Mouse (Mus musculus): ENCODE results near the gene Tubb4b. TPM values are rescaled to one million over a fixed set of nuclear protein-coding genes. Genes with fewer than 3 reads are reported as not detected.
A peak's percentile ranks its signal among the peaks of the same experiment; 100 is the strongest.

Gene Tubb4b
- polyA plus RNA-seq, 1 experiment from 2014 or later = 576 TPM

GRCm38 (mm10) chr2:25184496-25184895 lies 40.0 kb downstream of the Tubb4b start:
- 95% methylated on average over 7 of the region's 7 CpGs for WGBS
- H3K9ac ChIP-seq (ENCODE audit: low read length) = no peak overlapping the region
- DNase-seq (ENCODE audit: low spot score) = no peak
- H3K4me2 ChIP-seq (ENCODE audit: low read length) = no peak overlapping the region
- peaks cover 59% of the 10 kb centered on the region for H3K27me3 ChIP-seq (replicated peaks; ENCODE audit: control insufficient read depth, insufficient read depth, low read length)
- peaks cover 19% of the 10 kb centered on the region; the same call in 1 of the 2 replicates for H3K4me1 ChIP-seq (replicated peaks; ENCODE audit: control insufficient read depth, insufficient read depth, low read length)
- no peaks in the 10 kb centered on the region for H3K9me3 ChIP-seq (ENCODE audit: control insufficient read depth, low read length)
- no peaks in the 10 kb centered on the region for H3K36me3 ChIP-seq (ENCODE audit: control insufficient read depth, insufficient read depth, low read length)
- no peak overlapping the region for H3K27ac ChIP-seq (ENCODE audit: low read depth)
- no peak for ATAC-seq (replicated peaks; ENCODE audit: low FRiP score, low TSS enrichment, low read depth)
- no peak overlapping the region for H3K4me3 ChIP-seq (ENCODE audit: low read depth, low read length)

GRCm38 (mm10) chr2:25183336-25183735 lies 41.2 kb downstream of the Tubb4b start:
- no peak for ATAC-seq (replicated peaks; ENCODE audit: low FRiP score, low TSS enrichment, low read depth)
- no peak overlapping the region for H3K4me2 ChIP-seq (ENCODE audit: low read length)
- WGBS = 67% methylated on average over 2 of the region's 2 CpGs
- no peaks in the 10 kb centered on the region for H3K9me3 ChIP-seq (ENCODE audit: control insufficient read depth, low read length)
- no peak overlapping the region for H3K27ac ChIP-seq (ENCODE audit: low read depth)
- H3K27me3 ChIP-seq (replicated peaks; ENCODE audit: control insufficient read depth, insufficient read depth, low read length) = peaks cover 70% of the 10 kb centered on the region
- DNase-seq (ENCODE audit: low spot score) = no peak
- H3K36me3 ChIP-seq (ENCODE audit: control insufficient read depth, insufficient read depth, low read length) = no peaks in the 10 kb centered on the region
- peaks cover 19% of the 10 kb centered on the region; the same call in 1 of the 2 replicates for H3K4me1 ChIP-seq (replicated peaks; ENCODE audit: control insufficient read depth, insufficient read depth, low read length)
- no peak overlapping the region for H3K4me3 ChIP-seq (ENCODE audit: low read depth, low read length)
- H3K9ac ChIP-seq (ENCODE audit: low read length) = no peak overlapping the region

GRCm38 (mm10) chr2:25182664-25183063 lies 41.8 kb downstream of the Tubb4b start:
- WGBS = 34% methylated on average over 6 of the region's 6 CpGs
- H3K27me3 ChIP-seq (replicated peaks; ENCODE audit: control insufficient read depth, insufficient read depth, low read length) = peaks cover 77% of the 10 kb centered on the region
- no peak for ATAC-seq (replicated peaks; ENCODE audit: low FRiP score, low TSS enrichment, low read depth)

GRCm38 (mm10) chr2:25181891-25182397 lies 42.6 kb downstream of the Tubb4b start:
- H3K27me3 ChIP-seq (replicated peaks; ENCODE audit: control insufficient read depth, insufficient read depth, low read length) = peaks cover 80% of the 10 kb centered on the region
- H3K9ac ChIP-seq (ENCODE audit: low read length) = peak overlapping the region; percentile 25
- no peaks in the 10 kb centered on the region for H3K9me3 ChIP-seq (ENCODE audit: control insufficient read depth, low read length)
- DNase-seq (ENCODE audit: low spot score) = no peak
- 2% methylated on average over 17 of the region's 17 CpGs for WGBS
- peak overlapping the region; percentile 74 for H3K4me2 ChIP-seq (ENCODE audit: low read length)
- H3K4me3 ChIP-seq (ENCODE audit: low read depth, low read length) = peak overlapping the region; percentile 54
- peaks cover 29% of the 10 kb centered on the region for H3K4me1 ChIP-seq (replicated peaks; ENCODE audit: control insufficient read depth, insufficient read depth, low read length)
- H3K36me3 ChIP-seq (ENCODE audit: control insufficient read depth, insufficient read depth, low read length) = no peaks in the 10 kb centered on the region
- ATAC-seq (replicated peaks; ENCODE audit: low FRiP score, low TSS enrichment, low read depth) = no peak
- H3K27ac ChIP-seq (ENCODE audit: low read depth) = no peak overlapping the region

More at GRCm38 (mm10) chr2:25182664-25183063, 41.8 kb downstream of the Tubb4b start:
- Histone ChIP-seq H3K4me2 (ENCODE audit: low read length) (peak overlapping the region; percentile 74), H3K27ac (ENCODE audit: low read depth) (no peak overlapping the region), H3K9ac (ENCODE audit: low read length) (no peak overlapping the region), H3K4me1 (replicated peaks; ENCODE audit: control insufficient read depth, insufficient read depth, low read length) (peaks cover 23% of the 10 kb centered on the region), H3K36me3 (ENCODE audit: control insufficient read depth, insufficient read depth, low read length) (no peaks in the 10 kb centered on the region), H3K4me3 (ENCODE audit: low read depth, low read length) (peak overlapping the region; percentile 54), H3K9me3 (ENCODE audit: control insufficient read depth, low read length) (no peaks in the 10 kb centered on the region)
- no peak for DNase-seq (ENCODE audit: low spot score)

GRCm38 (mm10) chr2:25180973-25181890 lies 43.3 kb downstream of the Tubb4b start:
- H3K4me1 ChIP-seq (replicated peaks; ENCODE audit: control insufficient read depth, insufficient read depth, low read length) = peaks cover 30% of the 10 kb centered on the region
- H3K36me3 ChIP-seq (ENCODE audit: control insufficient read depth, insufficient read depth, low read length) = no peaks in the 10 kb centered on the region
- peak overlapping the region; percentile 54 for H3K4me3 ChIP-seq (ENCODE audit: low read depth, low read length)
- H3K27ac ChIP-seq (ENCODE audit: low read depth) = peak overlapping the region; percentile 47; the same call in 1 of the 2 replicates
- under 1% methylated on average over 97 of the region's 100 CpGs for WGBS
- ATAC-seq (replicated peaks; ENCODE audit: low FRiP score, low TSS enrichment, low read depth) (peak; percentile 37), DNase-seq (ENCODE audit: low spot score) (peak; percentile 82)
- no peaks in the 10 kb centered on the region for H3K9me3 ChIP-seq (ENCODE audit: control insufficient read depth, low read length)
- H3K27me3 ChIP-seq (replicated peaks; ENCODE audit: control insufficient read depth, insufficient read depth, low read length) = peaks cover 84% of the 10 kb centered on the region
- peak overlapping the region; percentile 74 for H3K4me2 ChIP-seq (ENCODE audit: low read length)
- peak overlapping the region; percentile 25 for H3K9ac ChIP-seq (ENCODE audit: low read length)

GRCm38 (mm10) chr2:25180478-25180903 lies 44.0 kb downstream of the Tubb4b start, which contains the start of gene Nrarp:
Gene Nrarp (plus strand): TSS chr2:25180758.
- peaks cover 27% of the 10 kb centered on the region for H3K4me1 ChIP-seq (replicated peaks; ENCODE audit: control insufficient read depth, insufficient read depth, low read length)
- under 1% methylated on average over 35 of the region's 35 CpGs for WGBS

GRCm38 (mm10) chr2:25179566-25180217 lies 44.8 kb downstream of the Tubb4b start:
- ATAC-seq (replicated peaks; ENCODE audit: low FRiP score, low TSS enrichment, low read depth) (no peak), DNase-seq (ENCODE audit: low spot score) (no peak)
- Histone ChIP-seq H3K4me2 (ENCODE audit: low read length) (peak overlapping the region; percentile 74), H3K27me3 (replicated peaks; ENCODE audit: control insufficient read depth, insufficient read depth, low read length) (peaks cover 82% of the 10 kb centered on the region), H3K9me3 (ENCODE audit: control insufficient read depth, low read length) (no peaks in the 10 kb centered on the region), H3K4me3 (ENCODE audit: low read depth, low read length) (no peak overlapping the region), H3K4me1 (replicated peaks; ENCODE audit: control insufficient read depth, insufficient read depth, low read length) (peaks cover 24% of the 10 kb centered on the region), H3K9ac (ENCODE audit: low read length) (no peak overlapping the region), H3K36me3 (ENCODE audit: control insufficient read depth, insufficient read depth, low read length) (no peaks in the 10 kb centered on the region), H3K27ac (ENCODE audit: low read depth) (no peak overlapping the region)
- WGBS = 31% methylated on average over 15 of the region's 15 CpGs

More at GRCm38 (mm10) chr2:25180478-25180903, 44.0 kb downstream of the Tubb4b start, which contains the start of gene Nrarp:
- H3K4me2 ChIP-seq (ENCODE audit: low read length) = peak within 1 kb of the TSS; percentile 74
- H3K9me3 ChIP-seq (ENCODE audit: control insufficient read depth, low read length) = no peaks in the 10 kb centered on the region
- peak within 1 kb of the TSS; percentile 54 for H3K4me3 ChIP-seq (ENCODE audit: low read depth, low read length)
- H3K9ac ChIP-seq (ENCODE audit: low read length) = peak within 1 kb of the TSS; percentile 25
- DNase-seq (ENCODE audit: low spot score) (peak; percentile 92), ATAC-seq (replicated peaks; ENCODE audit: low FRiP score, low TSS enrichment, low read depth) (peak; percentile 86)
- H3K27ac ChIP-seq (ENCODE audit: low read depth) = peak within 1 kb of the TSS; percentile 47; the same call in 1 of the 2 replicates
- no peaks in the 10 kb centered on the region for H3K36me3 ChIP-seq (ENCODE audit: control insufficient read depth, insufficient read depth, low read length)
- peaks cover 89% of the 10 kb centered on the region for H3K27me3 ChIP-seq (replicated peaks; ENCODE audit: control insufficient read depth, insufficient read depth, low read length)

GRCm38 (mm10) chr2:25178285-25178972 lies 46.1 kb downstream of the Tubb4b start:
- Histone ChIP-seq H3K36me3 (ENCODE audit: control insufficient read depth, insufficient read depth, low read length) (no peaks in the 10 kb centered on the region), H3K27me3 (replicated peaks; ENCODE audit: control insufficient read depth, insufficient read depth, low read length) (peaks cover 69% of the 10 kb centered on the region), H3K27ac (ENCODE audit: low read depth) (no peak overlapping the region), H3K9me3 (ENCODE audit: control insufficient read depth, low read length) (no peaks in the 10 kb centered on the region), H3K4me1 (replicated peaks; ENCODE audit: control insufficient read depth, insufficient read depth, low read length) (peaks cover 24% of the 10 kb centered on the region), H3K4me2 (ENCODE audit: low read length) (no peak overlapping the region), H3K9ac (ENCODE audit: low read length) (no peak overlapping the region), H3K4me3 (ENCODE audit: low read depth, low read length) (no peak overlapping the region)
- no peak for ATAC-seq (replicated peaks; ENCODE audit: low FRiP score, low TSS enrichment, low read depth)
- no peak for DNase-seq (ENCODE audit: low spot score)
- 28% methylated on average over 10 of the region's 10 CpGs for WGBS

Measured in intestine, embryonic 14.5 days (tissue).